Mouse (Mus musculus) E14TG2a.4 (cell line): ENCODE measurements around the gene Fam171a1.
A peak's percentile ranks its signal among the peaks of the same experiment; 100 is the strongest.
"Not testable (repeated sequence)": the region's sequence is repeated elsewhere in the genome, so short reads cannot be mapped to it uniquely, and the experiment has no call there.

Experiments
- H3K27me3 ChIP-seq: 2 replicates; pipeline ENCODE4 v1.6.1; 2014; ENCODE audit warnings: low read length, control low read depth; ENCODE audit not compliant: insufficient read depth
- H3K36me3 ChIP-seq: 2 replicates; pipeline ENCODE4 v1.6.1; 2014; ENCODE audit warnings: low read length, control low read depth; ENCODE audit not compliant: insufficient read depth
- H3K4me1 ChIP-seq: replicated peaks from 2 replicates; pipeline ENCODE4 v1.6.1; 2014; ENCODE audit warnings: low read depth, low read length, control low read depth
- H3K4me3 ChIP-seq: replicated peaks from 2 replicates; pipeline ENCODE4 v1.5.1; 2014; ENCODE audit warnings: mild to moderate bottlenecking, low read length
- H3K9me3 ChIP-seq: 2 replicates; pipeline ENCODE4 v1.6.1; 2014; ENCODE audit warnings: low read length, control low read depth
- CTCF ChIP-seq: conservative IDR thresholded peaks from 2 replicates; pipeline ENCODE4 v1.5.1; 2014; ENCODE audit warnings: low read length
- NANOG ChIP-seq: IDR thresholded peaks from 2 replicates; pipeline ENCODE4 v1.6.1; 2014; ENCODE audit warnings: borderline replicate concordance, low read length, mixed read lengths
- POU5F1 ChIP-seq: IDR thresholded peaks from 2 replicates; pipeline ENCODE4 v1.6.1; 2014; ENCODE audit warnings: low read length, borderline replicate concordance

Fam171a1 gene

DNA sequence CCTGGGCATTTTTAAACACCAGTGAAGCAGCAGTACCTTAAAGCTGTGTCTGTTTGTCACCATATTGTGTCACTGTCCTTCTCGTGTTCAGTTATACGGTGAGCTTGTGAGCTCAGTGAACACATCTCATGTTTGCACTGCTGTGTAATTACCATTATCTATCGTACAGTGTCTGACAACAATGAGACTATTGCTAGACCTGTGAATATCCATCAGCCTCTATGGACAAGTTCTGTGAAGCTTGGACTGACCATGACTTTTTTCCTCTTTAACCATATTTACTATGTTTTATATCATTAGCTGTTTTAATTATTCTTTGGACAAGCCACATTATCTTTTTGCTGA is 55.4 kb downstream of the Fam171a1 start:
- Histone ChIP-seq H3K4me1 (no peaks in the 10 kb centered on the region), H3K36me3 (no peaks in the 10 kb centered on the region), H3K9me3 (no peaks in the 10 kb centered on the region), H3K27me3 (no peaks in the 10 kb centered on the region), H3K4me3 (no peak overlapping the region)
- no peak for TF ChIP-seq POU5F1
- TF ChIP-seq NANOG, result no peak
- no peak for TF ChIP-seq CTCF

DNA sequence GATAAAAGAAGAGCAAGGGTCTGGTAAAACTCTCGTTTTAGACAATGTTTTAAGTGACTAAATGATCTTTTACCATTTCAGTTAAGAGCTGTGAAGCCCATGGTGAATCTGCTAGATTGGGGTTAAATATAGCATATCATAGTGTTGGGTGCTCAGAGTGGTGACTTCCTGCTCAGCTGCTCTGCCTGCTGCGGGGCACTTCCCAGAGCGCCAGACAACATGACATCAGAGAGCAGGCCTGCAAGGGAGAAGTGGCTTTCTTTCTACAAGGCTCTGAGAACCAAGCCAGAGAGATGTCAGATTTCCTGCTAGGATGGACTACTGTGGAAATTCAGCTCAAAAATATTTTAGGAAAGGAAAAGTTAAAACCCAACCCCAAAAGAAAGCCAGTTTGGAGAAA is 57.8 kb downstream of the Fam171a1 start:
- no peak overlapping the region for H3K4me3 ChIP-seq
- H3K4me1 ChIP-seq, result no peaks in the 10 kb centered on the region
- no peaks in the 10 kb centered on the region for H3K27me3 ChIP-seq
- H3K36me3 ChIP-seq, result no peaks in the 10 kb centered on the region
- H3K9me3 ChIP-seq, result no peaks in the 10 kb centered on the region
- TF ChIP-seq POU5F1 (no peak), CTCF (no peak), NANOG (no peak)

DNA sequence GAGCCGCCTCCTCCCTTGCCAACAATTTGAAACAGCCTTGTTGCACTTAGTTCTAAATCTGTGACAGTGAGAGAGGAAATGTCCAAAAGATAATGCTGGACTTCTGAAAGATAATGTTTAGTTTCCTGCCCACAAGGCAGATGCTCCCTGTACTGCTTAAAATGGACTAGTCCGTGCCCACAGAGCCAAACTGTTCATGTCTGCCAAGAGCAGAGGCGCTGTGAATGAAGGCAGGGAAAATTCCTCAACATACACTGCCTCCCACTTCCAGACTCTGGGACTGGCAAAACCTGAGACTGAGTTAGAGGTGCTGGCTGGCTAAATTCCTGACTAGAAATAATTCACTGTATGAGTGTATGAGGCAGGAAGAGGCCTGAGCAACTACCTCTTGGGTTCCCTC is 58.6 kb downstream of the Fam171a1 start:
- no peaks in the 10 kb centered on the region for H3K9me3 ChIP-seq
- no peak for TF ChIP-seq NANOG
- no peak for TF ChIP-seq CTCF
- no peak for TF ChIP-seq POU5F1
- no peaks in the 10 kb centered on the region for H3K36me3 ChIP-seq
- no peaks in the 10 kb centered on the region for H3K27me3 ChIP-seq
- no peaks in the 10 kb centered on the region for H3K4me1 ChIP-seq
- H3K4me3 ChIP-seq, result no peak overlapping the region

DNA sequence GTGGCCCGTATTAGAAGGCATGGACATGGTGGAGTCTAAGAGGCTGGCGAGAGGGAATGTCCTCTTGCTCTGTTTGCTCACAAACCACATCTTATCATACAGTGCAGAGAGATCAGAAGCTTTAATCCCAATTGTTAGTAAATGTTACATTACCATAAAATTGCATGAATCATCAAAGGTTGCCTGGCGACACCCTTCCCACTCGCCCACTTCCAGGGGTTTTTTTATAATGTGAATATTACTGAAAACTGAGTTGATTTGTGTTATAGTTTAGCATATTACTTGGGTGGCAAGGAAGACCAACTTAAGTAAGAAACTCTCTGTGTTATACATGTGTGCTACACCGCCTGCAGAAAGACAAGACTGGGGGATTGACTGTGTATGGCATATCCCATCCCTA is 60.9 kb downstream of the Fam171a1 start:
- no peaks in the 10 kb centered on the region for H3K9me3 ChIP-seq
- no peaks in the 10 kb centered on the region for H3K4me1 ChIP-seq

DNA sequence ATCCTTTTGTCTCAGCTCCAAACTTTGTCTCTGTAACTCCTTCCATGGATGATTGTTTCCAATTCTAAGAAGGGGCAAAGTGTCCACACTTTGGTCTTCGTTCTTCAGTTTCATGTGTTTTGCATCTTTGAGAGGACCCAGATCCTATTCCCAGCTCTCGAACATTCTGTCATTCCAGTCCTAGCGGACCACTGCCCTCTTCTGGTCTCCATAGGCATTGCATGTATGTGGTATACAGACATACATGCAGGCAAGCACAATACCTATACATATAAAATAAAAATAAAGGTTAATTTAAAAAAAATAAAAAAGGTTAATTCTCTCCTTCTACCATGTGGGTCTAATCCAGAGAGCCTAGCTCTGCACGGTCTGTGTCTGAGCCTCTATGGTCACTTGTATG is 62.0 kb downstream of the Fam171a1 start:
- not testable (repeated sequence) for H3K4me3 ChIP-seq, H3K9me3 ChIP-seq, H3K4me1 ChIP-seq, H3K27me3 ChIP-seq, H3K36me3 ChIP-seq
- peak; percentile 63 for TF ChIP-seq CTCF

More for the DNA sequence above, 60.9 kb downstream of the Fam171a1 start:
- Histone ChIP-seq H3K27me3 (no peaks in the 10 kb centered on the region), H3K4me3 (no peak overlapping the region), H3K36me3 (no peaks in the 10 kb centered on the region)
- TF ChIP-seq NANOG, result no peak
- TF ChIP-seq CTCF, result no peak
- no peak for TF ChIP-seq POU5F1

DNA sequence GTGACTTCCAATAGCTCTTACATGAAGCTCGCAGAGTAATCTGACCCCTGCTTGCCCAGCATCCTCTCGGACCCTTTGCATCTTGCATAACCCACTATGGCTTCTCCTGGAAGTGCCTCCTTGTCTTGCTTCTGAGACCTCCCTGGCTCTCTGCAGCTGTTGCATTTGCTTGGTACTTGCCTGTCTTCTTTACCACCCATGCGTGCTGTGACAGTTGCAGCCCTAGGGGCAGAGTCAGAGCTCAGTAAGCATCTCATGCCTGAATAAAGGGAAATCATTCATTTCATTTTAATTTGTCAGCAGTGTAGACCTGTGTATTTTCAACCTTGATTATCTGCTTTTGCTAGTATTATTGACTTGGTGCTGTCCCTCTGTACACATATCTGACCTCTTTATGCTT is 62.7 kb downstream of the Fam171a1 start:
- Histone ChIP-seq H3K4me3 (no peak overlapping the region), H3K36me3 (no peaks in the 10 kb centered on the region), H3K9me3 (no peaks in the 10 kb centered on the region), H3K27me3 (no peaks in the 10 kb centered on the region), H3K4me1 (peaks cover 3% of the 10 kb centered on the region)
- TF ChIP-seq POU5F1, result no peak
- no peak for TF ChIP-seq CTCF
- TF ChIP-seq NANOG, result no peak

DNA sequence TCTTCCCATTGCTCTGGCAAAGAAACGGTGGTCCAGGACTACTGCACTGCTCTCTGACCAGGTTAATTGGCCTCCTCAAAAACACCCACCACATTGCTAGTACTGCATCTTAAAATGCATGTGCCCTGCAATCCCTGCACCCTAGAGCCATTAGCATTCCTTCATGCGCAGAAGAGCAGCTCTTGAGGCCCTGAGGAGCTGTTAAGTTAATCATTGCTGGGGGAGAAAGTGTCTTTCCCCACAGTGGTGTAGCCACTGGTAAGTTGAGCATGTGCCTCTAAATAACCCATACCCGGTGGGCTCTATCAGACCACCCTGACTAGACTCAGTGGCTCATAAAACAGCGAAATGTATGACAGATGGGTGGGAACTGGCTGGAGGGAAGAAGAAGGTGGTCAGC is 66.5 kb downstream of the Fam171a1 start:
- Histone ChIP-seq H3K4me1 (peaks cover 8% of the 10 kb centered on the region), H3K4me3 (no peak overlapping the region), H3K9me3 (no peaks in the 10 kb centered on the region), H3K36me3 (no peaks in the 10 kb centered on the region), H3K27me3 (no peaks in the 10 kb centered on the region)
- TF ChIP-seq NANOG, result no peak
- no peak for TF ChIP-seq CTCF
- TF ChIP-seq POU5F1, result no peak

DNA sequence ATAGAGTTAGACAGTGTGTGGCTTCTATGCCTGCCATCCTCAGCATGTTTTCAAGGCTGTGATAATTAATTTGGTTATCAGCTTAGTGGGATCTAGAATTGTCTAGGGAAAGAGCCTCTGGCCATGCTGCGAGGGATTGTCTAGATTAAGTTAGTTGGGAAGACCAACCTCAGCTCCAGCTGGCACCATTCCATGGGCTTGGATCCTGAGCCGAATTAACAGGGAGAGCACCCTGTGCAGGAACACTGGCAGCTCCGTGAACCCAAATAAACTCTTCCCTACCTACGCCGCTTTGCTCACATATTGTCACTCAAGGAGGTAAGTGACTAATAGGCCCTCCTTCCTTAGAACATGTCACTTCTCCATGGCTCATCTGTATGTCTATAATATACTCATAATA is 69.6 kb downstream of the Fam171a1 start:
- Histone ChIP-seq H3K9me3 (no peaks in the 10 kb centered on the region), H3K4me1 (peaks cover 8% of the 10 kb centered on the region), H3K27me3 (no peaks in the 10 kb centered on the region), H3K36me3 (no peaks in the 10 kb centered on the region), H3K4me3 (no peak overlapping the region)
- TF ChIP-seq NANOG (no peak), POU5F1 (no peak), CTCF (no peak)

DNA sequence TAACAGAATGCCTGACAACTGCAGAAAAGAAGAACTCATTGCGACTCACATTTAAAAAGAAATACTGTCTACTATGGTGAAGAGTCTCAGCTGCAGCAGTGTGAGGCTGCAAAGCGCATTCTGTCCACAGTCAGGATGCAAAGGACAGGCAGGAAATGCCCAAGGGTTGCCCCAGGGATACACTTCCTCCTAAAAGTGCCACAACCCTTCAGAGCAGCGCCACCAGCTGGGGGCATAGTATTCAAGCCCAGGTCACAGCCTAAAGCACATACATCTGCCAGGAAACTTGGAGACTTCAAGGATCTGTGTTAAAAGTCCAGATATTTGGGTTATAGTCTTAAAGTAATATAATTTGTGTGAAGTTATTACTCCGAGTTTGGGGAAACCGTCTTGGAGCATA is 71.3 kb downstream of the Fam171a1 start:
- Histone ChIP-seq H3K4me3 (no peak overlapping the region), H3K4me1 (peaks cover 8% of the 10 kb centered on the region)
- no peak for TF ChIP-seq CTCF
- TF ChIP-seq POU5F1, result no peak
- TF ChIP-seq NANOG, result no peak

More for the DNA sequence above, 71.3 kb downstream of the Fam171a1 start:
- H3K27me3 ChIP-seq, result no peaks in the 10 kb centered on the region
- no peaks in the 10 kb centered on the region for H3K9me3 ChIP-seq
- H3K36me3 ChIP-seq, result no peaks in the 10 kb centered on the region
